Mouse (Mus musculus): ENCODE data around the gene Topbp1.

DNA sequence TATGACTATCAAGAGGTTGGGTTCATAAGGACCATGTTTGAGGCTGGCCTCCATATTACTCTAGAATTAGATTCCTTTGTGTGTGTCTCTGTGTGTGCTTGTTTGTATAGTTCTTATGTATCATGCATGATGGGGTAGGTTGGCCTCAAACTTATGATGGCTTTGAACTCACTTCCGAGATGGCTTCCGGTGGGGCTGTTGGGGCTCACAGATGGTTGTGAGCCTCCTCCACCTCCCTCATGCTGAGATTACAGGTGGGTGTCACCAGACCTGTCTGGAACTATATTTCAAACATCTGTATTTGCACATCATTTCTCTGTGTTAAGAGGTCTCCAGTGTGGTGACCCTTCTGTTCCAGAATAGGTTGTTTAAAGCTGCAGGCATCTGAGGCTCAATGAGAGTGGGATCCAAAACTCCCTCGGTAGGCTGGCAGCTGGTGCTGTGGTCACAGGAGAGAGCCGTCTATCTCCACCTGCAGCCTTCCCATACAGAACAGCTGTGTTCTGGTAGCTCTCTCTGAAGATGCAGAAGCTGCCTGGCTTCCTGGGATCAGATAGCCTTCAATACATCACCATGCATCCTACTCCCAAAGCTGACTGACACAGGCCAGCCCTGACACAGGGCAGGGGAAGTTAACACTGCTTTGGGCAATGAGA lies 79.3 kb downstream of the Topbp1 start:
- no peak for TF ChIP-seq GATA1 (IDR thresholded peaks at IDR 0.05; ENCODE audit: low read length)
- no peak for TF ChIP-seq TAL1 (IDR thresholded peaks at IDR 0.05; ENCODE audit: low read length)

All from erythroblast, embryonic 14.5 days (primary cell).